Mouse (Mus musculus): ENCODE data around the gene Elmo1.

The Elmo1 gene

DNA sequence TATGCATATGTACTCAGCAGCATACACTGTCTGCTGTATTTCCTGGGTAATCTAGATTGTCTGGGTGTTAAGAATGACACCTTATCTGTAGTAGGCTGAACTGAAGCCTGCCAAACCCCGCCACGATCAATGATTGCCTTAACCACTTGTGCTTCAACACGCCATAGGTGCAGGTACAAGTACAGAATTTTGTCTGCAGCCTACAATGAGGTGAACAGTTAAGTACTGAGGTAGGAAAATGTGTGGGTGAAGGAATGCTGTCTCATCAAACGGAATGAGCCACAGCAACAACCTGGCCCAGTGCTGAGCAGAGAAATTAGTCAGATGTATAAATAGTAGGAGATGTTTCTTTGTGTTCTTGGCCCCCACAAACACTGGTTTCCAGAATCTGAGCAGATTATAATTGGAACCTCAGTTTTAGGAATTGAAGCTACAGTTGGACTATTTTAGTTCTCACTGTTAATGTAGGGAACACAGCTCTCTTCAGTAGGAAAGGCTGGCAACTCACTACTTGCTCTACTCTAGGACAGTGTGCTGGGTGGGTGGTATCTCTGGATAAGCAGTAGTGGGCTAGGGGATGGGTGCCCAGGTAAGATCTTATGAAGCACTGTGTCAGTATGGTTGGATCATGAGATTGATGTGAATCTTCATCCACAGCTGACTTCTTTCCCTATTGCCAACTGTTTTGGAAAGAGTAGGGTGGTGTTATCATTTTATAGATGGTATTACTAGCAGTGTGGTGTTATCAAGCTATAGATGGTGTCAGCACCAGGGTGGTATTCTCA lies 4.7 kb downstream of the Elmo1 start:
- DNase-seq (ENCODE audit: low read depth, low spot score), result peak; percentile 44

DNA sequence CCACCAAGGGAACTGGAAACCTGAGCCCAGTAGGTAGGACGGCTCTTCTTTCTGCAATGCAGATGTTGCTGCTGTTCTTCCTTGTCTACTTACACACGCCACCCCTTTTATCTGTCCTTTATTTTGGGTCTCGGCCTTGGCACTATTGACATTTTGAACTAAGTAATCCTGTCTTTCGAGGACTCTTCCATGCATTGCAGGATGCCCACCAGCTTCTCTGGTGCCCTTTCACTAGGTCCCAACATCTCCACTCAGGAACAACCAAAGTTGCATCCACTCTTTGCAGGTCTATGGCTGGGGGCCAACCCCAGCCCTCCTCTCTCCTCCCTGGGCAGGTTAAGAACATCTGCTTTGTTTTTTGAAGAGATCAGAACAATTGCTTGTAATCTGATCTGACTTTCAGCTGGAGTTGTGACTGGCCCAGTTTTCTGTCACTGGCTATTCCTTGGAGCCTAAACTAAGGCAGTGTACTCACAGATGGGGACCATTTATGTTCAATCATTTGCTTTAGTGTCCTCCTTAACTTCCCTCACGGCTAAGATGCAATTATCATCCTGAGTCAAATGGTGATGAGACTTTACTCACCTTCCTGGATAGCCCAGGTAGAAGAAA lies 6.7 kb downstream of the Elmo1 start:
- DNase-seq (ENCODE audit: low read depth, low spot score), result no peak

DNA sequence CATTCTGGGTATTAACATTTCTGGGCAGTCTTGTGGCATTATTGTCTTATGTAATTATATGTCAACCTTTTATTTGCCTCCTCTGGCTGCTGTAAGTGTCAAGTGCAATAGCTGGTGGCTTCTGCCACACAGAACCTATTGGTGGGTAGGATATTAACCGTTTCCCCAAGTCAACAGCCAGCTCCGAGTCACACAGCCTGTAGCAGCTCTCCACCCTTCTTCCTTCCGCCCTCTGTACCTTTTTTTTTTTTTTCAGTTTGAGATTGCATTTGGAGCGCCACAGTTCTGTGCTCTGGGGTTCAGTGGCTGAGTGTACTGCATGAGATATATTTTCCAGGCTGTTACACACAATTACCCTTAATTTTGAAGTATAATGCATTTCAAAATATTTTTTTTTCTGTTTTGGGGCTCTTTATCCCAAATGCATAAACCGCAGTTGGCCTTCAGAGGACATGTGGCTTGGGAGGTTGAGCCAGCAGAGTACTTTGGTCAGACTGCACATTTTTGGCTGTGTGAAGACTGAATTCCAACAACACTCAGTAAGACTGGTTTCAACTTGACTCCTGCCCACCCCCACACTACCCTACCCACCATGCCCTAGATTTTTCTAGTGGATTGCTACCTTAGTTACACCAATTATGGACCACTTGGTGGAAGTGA lies 7.7 kb downstream of the Elmo1 start:
- peak; percentile 38 for DNase-seq (ENCODE audit: low read depth, low spot score)

DNA sequence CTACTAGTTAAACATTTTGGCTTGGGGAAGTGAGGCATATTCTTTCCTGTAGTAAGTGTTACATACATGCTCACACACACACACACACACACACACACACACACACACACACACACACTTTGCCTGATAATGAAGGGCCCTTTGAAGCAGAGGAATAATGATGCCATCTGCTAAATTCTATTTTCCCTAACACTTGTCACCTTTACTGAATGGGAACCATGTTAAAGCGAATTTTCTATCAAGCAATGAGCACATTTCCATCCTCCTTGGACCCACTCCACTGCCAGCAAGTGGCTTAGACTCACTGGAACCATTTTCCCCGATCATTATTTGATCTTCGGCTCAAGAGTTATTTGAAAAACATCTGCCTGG lies 8.2 kb downstream of the Elmo1 start:
- no peak for DNase-seq (ENCODE audit: low read depth, low spot score)

- no peak for DNase-seq (ENCODE audit: low read depth, low spot score)
These were observed 9.2 kb downstream of the Elmo1 start for GRCm38 (mm10) chr13:20099546-20099945.

GRCm38 (mm10) chr13:20100357-20100756 lies 10.0 kb downstream of the Elmo1 start:
- no peak for DNase-seq (ENCODE audit: low read depth, low spot score)

GRCm38 (mm10) chr13:20101691-20102090 lies 11.3 kb downstream of the Elmo1 start:
- DNase-seq (ENCODE audit: low read depth, low spot score), result no peak

DNA sequence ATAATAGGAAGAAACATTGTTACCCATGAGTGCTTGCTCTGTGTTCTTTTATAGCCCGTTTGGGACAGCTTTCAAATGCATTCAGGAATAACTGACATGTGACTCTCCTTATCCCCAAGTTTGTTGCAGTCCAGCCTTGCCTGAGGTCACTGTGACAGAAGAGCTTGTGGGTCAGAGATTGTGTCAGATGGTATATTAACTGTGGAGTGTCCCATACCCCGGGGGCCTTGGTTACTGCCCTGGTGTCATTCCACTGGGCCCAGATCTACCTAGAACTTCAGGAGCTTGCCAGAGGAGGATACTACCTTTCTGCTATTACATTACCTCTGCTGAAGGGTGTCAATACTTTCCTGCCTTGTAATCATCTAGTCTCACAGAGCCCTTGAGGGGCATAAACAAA lies 14.4 kb downstream of the Elmo1 start:
- DNase-seq (ENCODE audit: low read depth, low spot score), result no peak

DNA sequence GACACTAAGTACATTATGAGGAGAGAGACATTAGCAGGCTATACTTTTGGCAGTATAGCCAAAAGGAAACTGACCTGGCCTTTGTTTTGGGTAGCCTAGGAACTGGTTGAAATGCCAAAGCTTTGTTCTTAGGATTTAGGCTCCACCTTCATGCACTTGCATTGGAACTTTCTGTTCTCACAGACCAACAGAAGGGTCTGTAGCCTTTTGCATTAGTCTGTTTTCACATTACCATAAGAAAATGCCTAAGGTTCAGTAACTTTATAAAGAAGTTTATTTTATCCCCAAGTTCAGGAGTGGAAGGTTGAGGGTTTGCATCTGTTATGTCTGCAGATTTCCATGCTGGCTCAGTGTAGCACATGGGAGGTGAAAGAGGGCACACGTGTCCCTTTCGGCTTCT lies 15.6 kb downstream of the Elmo1 start:
- no peak for DNase-seq (ENCODE audit: low read depth, low spot score)

GRCm38 (mm10) chr13:20107953-20108498 lies 17.6 kb downstream of the Elmo1 start:
- no peak for DNase-seq (ENCODE audit: low read depth, low spot score)

- DNase-seq (ENCODE audit: low read depth, low spot score), result no peak
These were observed 18.6 kb downstream of the Elmo1 start for GRCm38 (mm10) chr13:20108956-20109355.

- no peak for DNase-seq (ENCODE audit: low read depth, low spot score)
These were observed 19.1 kb downstream of the Elmo1 start for GRCm38 (mm10) chr13:20109446-20109845.

GRCm38 (mm10) chr13:20109987-20110680 lies 19.7 kb downstream of the Elmo1 start:
- DNase-seq (ENCODE audit: low read depth, low spot score), result no peak

- peak; percentile 68 for DNase-seq (ENCODE audit: low read depth, low spot score)
These were observed 20.9 kb downstream of the Elmo1 start for GRCm38 (mm10) chr13:20111256-20111800.

- peak; percentile 92 for DNase-seq (ENCODE audit: low read depth, low spot score)
These were observed 24.9 kb downstream of the Elmo1 start for GRCm38 (mm10) chr13:20115131-20115907.

GRCm38 (mm10) chr13:20116019-20116418 lies 25.6 kb downstream of the Elmo1 start:
- DNase-seq (ENCODE audit: low read depth, low spot score), result no peak

DNA sequence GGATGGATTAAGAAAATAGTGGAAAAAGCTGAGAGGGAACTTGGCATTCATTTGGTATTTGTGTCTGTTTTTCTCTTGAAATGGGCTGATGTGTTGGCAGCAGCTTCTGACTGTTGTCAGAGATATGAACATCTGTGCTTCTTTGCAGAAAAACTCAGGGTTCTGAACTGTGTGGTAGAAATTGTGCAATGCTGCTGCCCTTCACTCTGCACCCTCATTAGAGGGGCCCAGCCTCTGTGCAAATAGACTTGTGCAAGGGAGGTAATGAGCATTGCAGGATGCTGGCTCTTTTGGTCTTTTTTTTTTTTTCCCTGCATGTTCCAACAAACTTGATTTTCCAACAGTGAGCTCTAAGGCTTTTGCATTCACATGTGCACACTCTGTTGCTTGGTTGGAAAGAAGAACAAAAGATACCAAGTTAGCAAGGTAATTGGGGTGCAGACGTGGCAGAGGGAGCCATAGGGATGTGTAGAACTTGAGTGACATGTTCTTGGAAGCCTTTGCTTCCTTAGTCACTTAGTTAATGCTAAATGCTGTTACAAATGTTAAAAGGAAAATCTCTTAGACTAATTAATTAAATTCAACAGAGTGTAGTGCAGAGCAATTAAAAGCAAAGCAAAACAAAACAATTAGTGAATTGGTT lies 26.6 kb downstream of the Elmo1 start:
- peak; percentile 81 for DNase-seq (ENCODE audit: low read depth, low spot score)

GRCm38 (mm10) chr13:20117691-20118090 lies 27.3 kb downstream of the Elmo1 start:
- DNase-seq (ENCODE audit: low read depth, low spot score), result no peak

GRCm38 (mm10) chr13:20118909-20119308 lies 28.5 kb downstream of the Elmo1 start:
- DNase-seq (ENCODE audit: low read depth, low spot score), result no peak

DNA sequence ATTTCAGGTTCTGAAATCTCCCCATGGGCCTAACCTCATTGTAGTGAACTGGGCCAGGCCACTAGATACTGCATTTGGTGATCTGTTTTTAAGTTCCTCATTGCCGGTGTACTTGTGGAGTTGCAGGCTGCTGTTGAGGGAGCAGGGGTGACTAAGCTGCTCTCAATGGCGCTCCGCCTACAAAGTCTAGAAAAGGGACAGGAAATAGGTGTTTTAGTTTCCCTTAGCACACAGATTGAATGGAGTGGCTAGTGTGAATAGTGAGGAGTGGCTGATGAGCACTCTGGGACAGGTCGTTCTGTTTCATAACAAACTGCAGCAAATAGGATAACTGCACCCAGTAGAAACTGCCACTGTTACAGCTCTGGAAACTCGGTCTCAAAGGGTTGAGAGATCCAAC lies 30.3 kb downstream of the Elmo1 start:
- DNase-seq (ENCODE audit: low read depth, low spot score), result peak; percentile 27

All from 3T3-L1 (cell line).